8 mouse cellular contexts compared by ENCODE assay signal in genomic region chr9:108201160-108201559, GRCm38 (mm10). TPM values are rescaled to one million over a fixed set of nuclear protein-coding genes. Genes with fewer than 3 reads are reported as not detected.
DNase-seq lines count a peak whose midpoint lies in the region; ATAC-seq lines count a peak whose summit lies in the region.

No protein-coding gene starts in this region.

- H3K4me2 ChIP-seq in forebrain, embryonic 14.5 days (ENCODE audit: low read length), result peak overlapping the region; percentile 47

- ATAC-seq in forebrain, embryonic 14.5 days, result peak; percentile 89
- ATAC-seq in neutrophil, adult 5-6 weeks (ENCODE audit: extremely low read depth, insufficient number of reproducible peaks, low FRiP score, poor library complexity, severe bottlenecking), result peak; percentile 91

- under 1% methylated on average over 13 of the region's 13 CpGs for WGBS in forebrain, embryonic 14.5 days

- H3K9me3 ChIP-seq in forebrain, embryonic 14.5 days (replicated peaks; ENCODE audit: control insufficient read depth, low read length), result no peaks in the 10 kb centered on the region

- H3K4me1 ChIP-seq in forebrain, embryonic 14.5 days (ENCODE audit: control insufficient read depth, insufficient read depth, low read length), result peaks cover 15% of the 10 kb centered on the region

- H3K9ac ChIP-seq in forebrain, embryonic 14.5 days (ENCODE audit: low read length), result no peak overlapping the region

- H3K27ac ChIP-seq in forebrain, embryonic 14.5 days (ENCODE audit: low read depth, low read length), result no peak overlapping the region

- no peaks in the 10 kb centered on the region for H3K36me3 ChIP-seq in forebrain, embryonic 14.5 days (ENCODE audit: control insufficient read depth, insufficient read depth, low read length)

- peak overlapping the region; percentile 7; the same call in 1 of the 2 replicates for H3K4me3 ChIP-seq in forebrain, embryonic 14.5 days (ENCODE audit: low read depth, low read length)

- intact Hi-C loops in heart, postnatal 14 days (cut with DNase I), result loop anchor here (1.0 to 2.0 kb wide), 3 partner anchors 64 to 106 kb away; no protein-coding TSS in a partner anchor

- DNase-seq in ES-CJ7 (ENCODE audit: low read depth, low spot score), result peak; percentile 99
- peak; percentile 93 for DNase-seq in cerebellum, adult 11 months
- peak; percentile 95 for DNase-seq in forebrain, embryonic 14.5 days (ENCODE audit: low spot score)
- DNase-seq in heart, postnatal 14 days, result peak; percentile 87 to 92
- DNase-seq in layer of hippocampus, adult 11-12 months (ENCODE audit: low spot score), result peak; percentile 93
- DNase-seq in lung, adult 18-20 months, result peak; percentile 96 to 97
- DNase-seq in thymus, adult 18-20 months, result peak; percentile 90 to 94

- no peaks in the 10 kb centered on the region for H3K27me3 ChIP-seq in forebrain, embryonic 14.5 days (replicated peaks; ENCODE audit: control insufficient read depth, insufficient read depth, low read length)

RNA-seq across cellular contexts. Expression of gene Bsn, which starts 11.0 kb away (rescaled TPM):
- polyA plus RNA-seq in forebrain, embryonic 14.5 days (2014; fragmentation: Nextera tagmentation; extraction: Ambion mirVana), result 5.3 and 6.6 TPM in 2 replicates
- under 1 TPM; 0.05 to 0.07 TPM for total RNA-seq in heart, postnatal 14 days (2021)
- total RNA-seq in neutrophil, adult 5-6 weeks (2017), result 0.12 and 0.23 TPM in 2 replicates
